11 mouse cellular contexts compared by ENCODE assay signal in the genomic region with DNA sequence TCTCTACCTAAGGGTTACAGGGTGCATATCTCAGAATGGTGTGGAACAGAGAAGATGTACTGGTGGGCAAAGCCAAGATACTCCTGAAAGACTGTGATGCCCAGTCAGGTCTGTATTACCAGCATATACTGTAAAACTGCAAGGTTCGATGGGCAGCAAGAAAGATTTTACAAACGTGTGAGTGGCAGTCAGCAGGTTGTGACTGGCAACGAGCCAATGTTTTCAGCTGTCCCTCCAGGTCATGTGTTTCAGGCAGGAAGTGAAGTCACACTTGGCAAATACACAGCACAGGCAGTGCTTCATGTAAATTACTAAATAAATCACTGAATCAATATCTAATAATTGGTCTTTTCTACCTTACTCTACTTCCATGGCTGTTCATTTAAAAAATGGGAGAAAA. TPM values are rescaled to one million over a fixed set of nuclear protein-coding genes. Genes with fewer than 3 reads are reported as not detected.
DNase-seq lines count a peak whose midpoint lies in the region; ATAC-seq and TF ChIP-seq lines count a peak whose summit lies in the region.
"Had no signal": no experiment of that assay in that cellular context is flagged by ENCODE, and none has a peak within 500 bp of the region (broad histone marks: within the 10 kb centered on the region; RNA-seq: fewer than 3 reads in every experiment).

A gene (minus strand): TSS at position 163 of the 400 bp plus-strand sequence.

- H3K4me3 ChIP-seq in intestine, embryonic 14.5 days (ENCODE audit: low read depth, low read length) = no peak within 1 kb of the TSS
- H3K4me3 ChIP-seq in intestine, postnatal 0 days (ENCODE audit: low read depth, low read length) = no peak within 1 kb of the TSS
- H3K4me3 ChIP-seq: neural tube, embryonic 13.5 days had no signal

- TF ChIP-seq CTCF in intestine, postnatal 0 days (IDR thresholded peaks at IDR 0.05; ENCODE audit: low read depth) = no peak

- no peak within 1 kb of the TSS for H3K9ac ChIP-seq in intestine, embryonic 14.5 days (ENCODE audit: low read length)
- H3K9ac ChIP-seq in intestine, postnatal 0 days (ENCODE audit: low read depth, low read length) = no peak within 1 kb of the TSS
- H3K9ac ChIP-seq: neural tube, embryonic 13.5 days had no signal

- no peaks in the 10 kb centered on the region for H3K9me3 ChIP-seq in intestine, embryonic 14.5 days (ENCODE audit: control insufficient read depth, low read length)
- no peaks in the 10 kb centered on the region for H3K9me3 ChIP-seq in intestine, postnatal 0 days (ENCODE audit: control insufficient read depth)
- H3K9me3 ChIP-seq: neural tube, embryonic 13.5 days had no signal

- no peaks in the 10 kb centered on the region for H3K36me3 ChIP-seq in intestine, embryonic 14.5 days (ENCODE audit: control insufficient read depth, insufficient read depth, low read length)
- H3K36me3 ChIP-seq in intestine, postnatal 0 days (ENCODE audit: control insufficient read depth, insufficient read depth) = no peaks in the 10 kb centered on the region
- H3K36me3 ChIP-seq: neural tube, embryonic 13.5 days had no signal

- WGBS in intestine, embryonic 14.5 days = 46% methylated on average over 3 of the region's 3 CpGs
- WGBS in intestine, postnatal 0 days = 36% methylated on average over 3 of the region's 3 CpGs

- no peak for ATAC-seq in cerebellum, adult (ENCODE audit: insufficient number of reproducible peaks, low FRiP score, low TSS enrichment)
- no peak for ATAC-seq in intestine, embryonic 14.5 days (replicated peaks; ENCODE audit: low FRiP score, low TSS enrichment, low read depth)
- ATAC-seq in intestine, postnatal 0 days = no peak

- peaks cover 4% of the 10 kb centered on the region for H3K4me1 ChIP-seq in intestine, embryonic 14.5 days (replicated peaks; ENCODE audit: control insufficient read depth, insufficient read depth, low read length)
- H3K4me1 ChIP-seq in intestine, postnatal 0 days (replicated peaks; ENCODE audit: control insufficient read depth, insufficient read depth, low read length) = no peaks in the 10 kb centered on the region

- DNase-seq in cerebellum, postnatal 36 days = peak; percentile 9 to 10
- DNase-seq in intestine, embryonic 14.5 days (ENCODE audit: low spot score) = peak; percentile 56
- peak; percentile 3 for DNase-seq in right cerebral cortex, postnatal 4 days
- DNase-seq in right cerebral cortex, postnatal 25 days = no peak
- no peak for DNase-seq in MN1 (ENCODE audit: low spot score)
- DNase-seq: midbrain, embryonic 14.5 days; thymus, postnatal 36 days had no signal

- H3K4me2 ChIP-seq in intestine, embryonic 14.5 days (ENCODE audit: low read length) = no peak within 1 kb of the TSS
- H3K4me2 ChIP-seq in intestine, postnatal 0 days (replicated peaks; ENCODE audit: low read depth) = no peak within 1 kb of the TSS
- H3K4me2 ChIP-seq: neural tube, embryonic 13.5 days had no signal

- no peak within 1 kb of the TSS for H3K27ac ChIP-seq in intestine, embryonic 14.5 days (ENCODE audit: low read depth)
- no peak within 1 kb of the TSS for H3K27ac ChIP-seq in intestine, postnatal 0 days (ENCODE audit: low read depth, low read length)
- H3K27ac ChIP-seq: neural tube, embryonic 13.5 days had no signal

- no peaks in the 10 kb centered on the region for H3K27me3 ChIP-seq in intestine, embryonic 14.5 days (replicated peaks; ENCODE audit: control insufficient read depth, insufficient read depth, low read length)
- no peaks in the 10 kb centered on the region for H3K27me3 ChIP-seq in intestine, postnatal 0 days (replicated peaks; ENCODE audit: control insufficient read depth, insufficient read depth, low read length)
- H3K27me3 ChIP-seq: neural tube, embryonic 13.5 days had no signal

RNA-seq across cellular contexts. Expression of the gene that starts here (rescaled TPM):
- polyA plus RNA-seq in intestine, embryonic 14.5 days (2014; fragmentation: Nextera tagmentation; extraction: Ambion mirVana) = not detected in 2 replicates
- polyA plus RNA-seq in intestine, postnatal 0 days (2015; fragmentation: Nextera tagmentation; extraction: Ambion mirVana) = not detected in 2 replicates
- polyA plus RNA-seq: frontal cortex, adult 2 months; neural tube, embryonic 13.5 days had no signal

Comparison
In these comparisons a context has a peak if more than half of its experiments do, and no peak if none do; other contexts are left out.
1. DNase-seq: peak in cerebellum, postnatal 36 days (2 of 2) and right cerebral cortex, postnatal 4 days (single experiment); none in right cerebral cortex, postnatal 25 days (single experiment) and MN1 (single experiment).
2. Peak in DNase-seq in intestine, embryonic 14.5 days; RNA of the gene not detected or under 1 TPM.